Mouse (Mus musculus) ZHBTc4 (cell line): ENCODE results near the gene Nfkbib.

ENCODE experiments used
- DNase-seq: peaks from one replicate; pipeline ENCODE4 v3.0.0-alpha.2; 2011; ENCODE audit warnings: low read depth, low spot score

The Nfkbib gene

DNA sequence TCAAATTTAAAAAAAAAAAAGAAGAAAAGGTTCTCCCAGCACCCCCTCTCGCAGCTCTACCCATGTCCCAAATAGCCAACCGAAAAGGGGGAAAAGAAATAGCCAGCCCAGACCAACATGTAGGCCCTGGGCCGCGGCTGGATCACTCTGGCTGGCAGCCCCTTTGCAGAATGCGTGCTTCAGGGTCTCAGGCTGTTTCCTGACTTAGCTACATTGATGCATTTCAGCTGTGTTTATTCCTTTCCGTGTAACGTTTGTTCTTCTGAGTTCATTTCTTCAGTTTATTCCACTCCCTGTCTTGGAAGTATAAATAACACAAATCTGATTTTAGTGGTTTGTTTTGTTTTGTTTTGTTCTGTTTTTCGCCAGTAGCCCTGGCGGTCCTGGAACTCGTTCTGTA, 49.6 kb downstream of the Nfkbib start:
- DNase-seq, result no peak

DNA sequence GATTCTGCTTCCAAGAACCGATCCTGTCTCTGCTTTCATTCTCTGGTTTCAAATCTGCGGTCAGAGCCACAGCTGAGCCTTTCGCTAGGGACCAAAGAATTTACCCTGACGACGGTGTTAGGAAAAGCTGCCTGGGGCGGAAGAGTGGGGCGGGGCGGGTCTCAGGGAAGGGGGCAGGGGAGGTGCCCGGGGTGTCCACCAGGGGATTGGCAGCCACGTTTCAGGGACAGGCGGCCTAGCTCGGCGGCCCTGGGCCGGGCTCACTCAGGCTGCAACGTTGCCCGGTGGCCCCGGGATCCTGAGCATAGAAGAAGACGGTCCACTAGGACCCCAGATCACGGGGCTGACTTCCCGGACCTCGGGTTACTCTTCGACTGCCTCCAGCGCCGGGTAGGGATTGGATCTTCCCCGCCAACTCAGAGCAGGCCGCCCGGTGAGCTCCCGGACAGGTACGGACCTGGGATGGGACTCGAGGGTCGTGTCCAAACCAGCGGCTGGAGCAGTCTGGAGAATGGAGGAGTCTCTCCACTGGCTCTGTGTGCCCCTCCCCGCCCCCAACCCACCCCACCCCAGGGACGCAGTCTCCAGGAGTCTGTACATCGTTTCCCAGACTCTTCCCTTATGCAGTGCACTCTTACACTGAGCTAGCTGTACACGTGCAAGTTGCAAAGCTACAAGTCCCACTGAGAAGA, 50.6 kb downstream of the Nfkbib start, which contains the start of gene Fbxo17:
Fbxo17 (plus strand) TSS at position 215 of the 692 bp plus-strand sequence.
- peak; percentile 74 for DNase-seq

DNA sequence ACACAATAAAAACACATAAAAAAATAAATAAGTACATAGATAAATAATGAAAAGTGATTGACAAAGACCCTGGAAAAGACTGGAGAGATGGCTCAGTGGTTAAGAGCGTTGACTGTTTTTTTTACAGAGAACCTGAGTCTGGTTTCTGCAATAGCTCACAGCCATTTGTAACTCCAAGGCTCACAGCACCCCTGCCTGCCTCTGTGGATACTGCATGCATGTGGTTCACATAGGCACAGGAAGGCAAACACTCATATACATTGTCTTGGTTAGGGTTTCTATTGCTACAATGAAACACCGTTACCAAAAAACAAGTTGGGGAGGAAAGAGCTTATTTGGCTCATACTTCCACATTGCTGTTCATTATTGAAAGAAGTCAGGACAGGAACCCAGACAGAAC, 51.7 kb downstream of the Nfkbib start:
- DNase-seq, result peak; percentile 54

DNA sequence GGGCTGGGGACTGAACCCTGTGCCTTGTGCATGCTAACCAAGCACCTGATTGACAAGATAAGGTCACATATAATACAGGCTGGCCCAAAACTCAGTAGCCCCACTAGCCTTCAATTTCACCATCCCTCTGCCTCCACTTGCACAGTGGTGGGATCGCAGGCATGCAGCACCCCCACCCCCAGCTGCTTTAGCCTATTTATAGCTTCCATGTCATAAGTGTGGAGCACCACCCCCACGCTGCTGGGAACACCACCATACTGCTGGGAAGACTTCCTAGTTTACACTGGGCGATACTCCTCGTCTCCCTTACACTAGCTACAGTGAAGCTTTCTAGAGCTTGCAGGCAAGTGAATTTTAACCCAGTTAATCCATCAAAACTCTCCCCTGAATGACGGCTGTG, 52.6 kb downstream of the Nfkbib start:
- DNase-seq, result no peak

DNA sequence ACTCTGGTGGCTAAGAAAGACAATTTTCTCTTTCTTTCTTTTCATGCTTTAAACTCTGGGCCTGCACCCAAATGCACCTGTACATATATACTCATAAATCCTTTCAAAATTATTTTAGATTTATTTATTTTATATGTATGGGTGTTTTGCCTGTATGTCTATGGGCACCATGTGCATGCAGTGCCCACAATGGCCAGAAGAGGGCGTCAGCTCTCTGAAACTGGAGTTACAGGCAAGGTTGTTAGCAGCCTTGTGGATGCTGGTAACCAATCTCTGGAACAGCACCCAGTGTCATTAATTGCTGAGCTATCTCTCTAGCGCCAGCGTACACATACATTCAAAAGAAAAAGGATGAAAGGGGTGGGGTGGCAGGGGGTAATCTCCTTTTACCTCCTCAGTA, 56.4 kb downstream of the Nfkbib start:
- peak; percentile 78 for DNase-seq

DNA sequence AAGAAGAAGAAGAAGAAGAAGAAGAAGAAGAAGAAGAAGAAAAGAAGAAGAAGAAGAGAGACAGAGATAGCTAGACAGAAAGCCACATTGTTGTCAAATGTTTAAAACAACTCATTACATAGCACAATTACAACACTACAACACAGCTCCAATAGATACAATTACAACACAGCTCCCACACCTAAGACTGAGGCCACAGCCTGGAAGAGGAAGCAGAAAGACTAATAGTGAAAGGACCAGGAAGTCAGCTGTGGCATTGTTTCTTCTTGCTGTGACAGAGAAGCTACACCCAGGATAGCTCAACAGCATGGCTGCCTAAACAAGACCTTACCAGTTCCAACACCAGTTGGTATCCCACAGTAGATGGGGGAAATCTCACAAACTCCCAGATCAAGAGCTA, 57.9 kb downstream of the Nfkbib start:
- DNase-seq, result no peak
